Mouse (Mus musculus) left cerebral cortex, adult 18-20 months (tissue): ENCODE data around the gene Uimc1. TPM values are rescaled to one million over a fixed set of nuclear protein-coding genes. Genes with fewer than 3 reads are reported as not detected.

Source experiments
- DNase-seq, 2 experiments: peaks; one replicate each; pipeline ENCODE4 v3.0.0; 2021 to 2022; ENCODE audit warnings: low spot score in 2 of 2, mixed read lengths in 1 of 2
- total RNA-seq, 2 experiments: library from RNA; stranded (reverse); gene quantifications; 2 replicates each; pipeline ENCODE4 v1.2.3; 2021

The Uimc1 gene
- total RNA-seq, 2 experiments from 2014 or later = 22.0 to 25.5 TPM

GRCm38 (mm10) chr13:55000433-55000832, 99.7 kb downstream of the Uimc1 start:
- peak; percentile 53 to 74 for DNase-seq

DNA sequence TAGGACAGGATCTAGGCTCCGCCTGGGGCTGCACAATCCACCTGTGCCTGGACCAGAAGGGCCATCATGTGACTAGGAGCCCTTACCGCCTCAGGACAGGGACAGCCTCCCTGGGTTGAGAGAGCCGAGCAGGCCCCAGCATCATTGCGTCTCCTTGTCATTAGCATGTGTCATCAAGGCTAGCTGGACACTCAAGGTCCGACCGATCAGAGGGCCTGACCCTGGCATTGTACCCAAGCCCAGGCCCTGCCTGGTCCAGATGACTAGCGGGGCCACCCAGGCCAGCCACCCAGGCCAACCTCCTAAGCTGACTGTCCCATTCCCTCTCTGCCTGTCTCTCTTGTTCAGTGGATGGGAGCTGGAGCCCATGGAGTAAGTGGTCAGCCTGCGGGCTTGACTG, 102.5 kb downstream of the Uimc1 start:
- DNase-seq = no peak

- DNase-seq = no peak
Observed at GRCm38 (mm10) chr13:54995161-54995560, 104.9 kb downstream of the Uimc1 start.

DNA sequence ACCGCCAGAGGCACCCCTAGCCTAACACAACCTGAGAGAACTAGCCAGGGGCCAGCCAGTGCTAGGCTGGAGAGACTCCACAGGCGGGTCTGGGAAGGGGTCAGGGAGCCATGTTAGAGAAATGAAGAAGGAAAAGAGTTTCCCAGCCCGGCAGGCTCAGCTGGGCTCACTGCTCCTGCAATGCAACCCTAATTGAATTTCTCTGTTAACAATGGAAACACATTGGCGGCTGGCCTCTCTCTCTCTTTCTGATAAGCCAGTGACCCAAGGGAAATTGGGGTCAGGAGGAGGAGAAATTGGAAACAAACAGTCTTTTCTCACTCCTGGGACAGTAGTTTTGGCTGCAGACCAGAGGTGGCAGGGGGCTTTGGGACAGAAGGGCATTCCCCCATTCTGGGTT, 105.5 kb downstream of the Uimc1 start:
- DNase-seq = no peak

- no peak for DNase-seq
Observed at GRCm38 (mm10) chr13:54992215-54992614, 107.9 kb downstream of the Uimc1 start.

DNA sequence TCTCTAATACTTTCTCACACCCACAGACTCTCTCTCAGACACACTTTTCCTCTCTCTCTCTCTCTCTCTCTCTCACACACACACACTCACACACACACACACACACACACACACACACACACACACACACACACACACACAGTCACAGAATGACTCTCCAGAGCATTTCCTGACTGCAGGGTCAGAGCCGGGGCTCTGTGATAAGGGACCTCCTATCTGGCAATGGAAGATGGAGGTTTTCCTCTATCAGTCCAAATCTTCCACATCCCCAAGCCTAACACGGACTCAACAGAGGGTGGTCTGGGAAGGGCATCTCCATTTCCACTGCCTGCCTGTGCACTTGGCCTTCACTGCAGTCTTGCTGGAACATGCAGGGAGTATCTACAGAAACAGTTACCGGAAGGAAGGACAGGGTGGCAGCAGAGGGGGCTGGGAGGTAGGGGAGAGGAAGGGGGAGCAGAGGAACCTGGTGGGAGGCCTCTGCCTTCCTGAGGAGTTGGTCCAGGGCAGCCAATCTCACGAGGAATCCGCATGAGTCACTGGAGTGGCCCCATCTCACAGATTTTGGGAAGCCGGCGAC, 111.8 kb downstream of the Uimc1 start:
- DNase-seq = no peak

GRCm38 (mm10) chr13:54987405-54987804, 112.7 kb downstream of the Uimc1 start:
- no peak for DNase-seq

DNA sequence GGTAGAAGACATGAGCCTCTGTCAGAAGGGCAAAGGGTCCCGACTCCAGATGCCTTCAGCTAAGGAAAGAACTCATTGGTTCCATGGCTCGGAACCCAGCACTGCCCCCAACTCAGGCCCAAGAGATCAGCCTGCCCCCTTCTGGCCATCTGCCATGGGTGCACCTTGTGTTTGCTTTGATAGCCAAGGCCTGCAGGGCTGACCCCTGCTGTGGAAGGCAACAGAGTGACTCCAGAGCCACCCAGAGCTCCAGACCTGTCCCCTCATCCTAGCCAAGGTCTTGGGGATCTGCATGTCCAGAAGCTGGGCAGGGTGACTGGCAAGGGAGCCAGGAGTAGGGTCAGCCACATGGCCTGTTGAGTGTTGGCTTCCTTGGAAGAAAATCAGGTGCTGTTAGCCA, 116.5 kb downstream of the Uimc1 start:
- no peak for DNase-seq

DNA sequence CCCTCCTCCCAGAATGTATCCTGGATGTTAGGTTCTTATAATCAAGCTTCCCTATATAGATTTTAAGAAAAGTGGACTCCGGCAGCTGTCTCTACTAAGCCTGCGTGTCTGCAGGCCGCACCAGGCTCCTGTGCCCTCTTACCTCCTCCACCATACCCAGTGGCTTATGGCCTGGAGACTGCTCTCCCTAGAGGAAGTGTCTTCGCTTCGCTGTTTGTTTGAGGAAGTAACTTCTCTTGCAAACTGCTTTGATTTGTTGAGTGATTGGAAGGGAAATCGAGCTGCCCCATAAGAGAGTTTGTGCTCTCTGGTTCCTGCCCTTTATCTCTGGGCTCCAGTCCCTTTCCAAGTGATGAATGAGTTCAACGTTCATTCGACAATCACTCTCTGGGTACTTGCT, 117.1 kb downstream of the Uimc1 start:
- no peak for DNase-seq

- no peak for DNase-seq
Observed at GRCm38 (mm10) chr13:54980957-54981356, 119.1 kb downstream of the Uimc1 start.

GRCm38 (mm10) chr13:54978804-54979203, 121.3 kb downstream of the Uimc1 start:
- DNase-seq = no peak

Other genes with a start within 250 kb of the Uimc1 start
- 100 to 1,000 TPM; 104 to 107 TPM for gene Unc5a, start 150.9 kb downstream of the Uimc1 start, total RNA-seq
- 1 to 10 TPM in 1 of 2 experiments, under 1 TPM in 1; 0.91 to 1.1 TPM for gene Hk3, start 78.9 kb downstream of the Uimc1 start, total RNA-seq
- gene Zfp346, start 5.0 kb upstream of the Uimc1 start, total RNA-seq = 10 to 100 TPM; 38.3 to 39.7 TPM
- gene Gm17617, start 33.2 kb upstream of the Uimc1 start, total RNA-seq = not detected
- under 1 TPM; 0.21 to 0.40 TPM for gene Fgfr4, start 52.3 kb upstream of the Uimc1 start, total RNA-seq
- gene Nsd1, start 109.5 kb upstream of the Uimc1 start, total RNA-seq = 100 to 1,000 TPM; 109 to 115 TPM
- 100 to 1,000 TPM; 171 to 182 TPM for gene Prelid1, start 220.2 kb upstream of the Uimc1 start, total RNA-seq
- 10 to 100 TPM; 87.6 to 89.3 TPM for gene Rab24, start 221.6 kb upstream of the Uimc1 start, total RNA-seq
- 1 to 10 TPM; 1.1 to 1.8 TPM for gene Mxd3, start 229.5 kb upstream of the Uimc1 start, total RNA-seq